Mouse (Mus musculus): ENCODE results near the gene Gm3029. TPM values are rescaled to one million over a fixed set of nuclear protein-coding genes. Genes with fewer than 3 reads are reported as not detected.

The Gm3029 gene
- polyA plus RNA-seq (2015; fragmentation: Nextera tagmentation; extraction: Ambion mirVana), result 0.25 TPM in 1 of 2 replicates, not detected in the other

GRCm38 (mm10) chr14:3931456-3931855 is at the start of gene Gm3029:
Gm3029 (plus strand) TSS chr14:3931756.

GRCm38 (mm10) chr14:3883872-3884271 is 47.7 kb upstream of the Gm3029 start, which contains the start of gene Gm2916:
Gm2916 (plus strand) TSS chr14:3884172.

GRCm38 (mm10) chr14:3963247-3963646 is 31.7 kb downstream of the Gm3029 start, which contains the start of gene Gm3095:
Gm3095 (plus strand) TSS chr14:3963547.

Other genes starting within 250 kb of the Gm3029 start
- not detected in 2 replicates for gene Gm3043, start 243.0 kb upstream of the Gm3029 start, polyA plus RNA-seq (2015; fragmentation: Nextera tagmentation; extraction: Ambion mirVana)
- not detected in 2 replicates for gene Gm3002, start 121.7 kb upstream of the Gm3029 start, polyA plus RNA-seq (2015; fragmentation: Nextera tagmentation; extraction: Ambion mirVana)
- gene Gm3033, start 85.5 kb upstream of the Gm3029 start, polyA plus RNA-seq (2015; fragmentation: Nextera tagmentation; extraction: Ambion mirVana), result 0.16 TPM in 1 of 2 replicates, not detected in the other
- gene Gm2916, start 47.6 kb upstream of the Gm3029 start, polyA plus RNA-seq (2015; fragmentation: Nextera tagmentation; extraction: Ambion mirVana), result 0.07 TPM in 1 of 2 replicates, not detected in the other
- gene Gm3095, start 31.8 kb downstream of the Gm3029 start, polyA plus RNA-seq (2015; fragmentation: Nextera tagmentation; extraction: Ambion mirVana), result not detected in 2 replicates
- not detected in 2 replicates for gene Gm3099, start 66.6 kb downstream of the Gm3029 start, polyA plus RNA-seq (2015; fragmentation: Nextera tagmentation; extraction: Ambion mirVana)
- not detected in 2 replicates for gene Gm5796, start 92.2 kb downstream of the Gm3029 start, polyA plus RNA-seq (2015; fragmentation: Nextera tagmentation; extraction: Ambion mirVana)
- gene Gm3115, start 152.4 kb downstream of the Gm3029 start, polyA plus RNA-seq (2015; fragmentation: Nextera tagmentation; extraction: Ambion mirVana), result 0.10 TPM in 1 of 2 replicates, not detected in the other
- 0.11 TPM in 1 of 2 replicates, not detected in the other for gene Gm8108, start 178.8 kb downstream of the Gm3029 start, polyA plus RNA-seq (2015; fragmentation: Nextera tagmentation; extraction: Ambion mirVana)
- not detected in 2 replicates for gene Gm3127, start 233.3 kb downstream of the Gm3029 start, polyA plus RNA-seq (2015; fragmentation: Nextera tagmentation; extraction: Ambion mirVana)

Measured in spleen, postnatal 0 days (tissue).